Mouse (Mus musculus): ENCODE data around the gene Fam208b.
"Not testable (repeated sequence)": the region's sequence is repeated elsewhere in the genome, so short reads cannot be mapped to it uniquely, and the experiment has no call there.

Gene Fam208b

GRCm38 (mm10) chr13:3594311-3594710 lies 16.6 kb downstream of the Fam208b start:
- in situ Hi-C loops (cut with MboI; ENCODE audit: unreplicated experiment in 2 of 2), result no loop called here

GRCm38 (mm10) chr13:3590789-3591188 lies 20.1 kb downstream of the Fam208b start:
- in situ Hi-C loops (cut with MboI; ENCODE audit: unreplicated experiment in 2 of 2), result no loop called here

GRCm38 (mm10) chr13:3563953-3564352 lies 47.0 kb downstream of the Fam208b start:
- in situ Hi-C loops (cut with MboI; ENCODE audit: unreplicated experiment in 2 of 2), result loop anchor here in 1 of 2 experiments (10.0 kb wide), 1 partner anchor 159 kb away; no protein-coding TSS in a partner anchor

GRCm38 (mm10) chr13:3563130-3563529 lies 47.8 kb downstream of the Fam208b start:
- in situ Hi-C loops (cut with MboI; ENCODE audit: unreplicated experiment in 2 of 2), result loop anchor here in 1 of 2 experiments (10.0 kb wide), 1 partner anchor 158 kb away; no protein-coding TSS in a partner anchor

- in situ Hi-C loops (cut with MboI; ENCODE audit: unreplicated experiment in 2 of 2), result no loop called here
Observed at GRCm38 (mm10) chr13:3547856-3548255, 63.1 kb downstream of the Fam208b start.

GRCm38 (mm10) chr13:3547410-3547809 lies 63.5 kb downstream of the Fam208b start:
- in situ Hi-C loops (cut with MboI; ENCODE audit: unreplicated experiment in 2 of 2), result no loop called here

GRCm38 (mm10) chr13:3544925-3545324 lies 66.0 kb downstream of the Fam208b start:
- in situ Hi-C loops (cut with MboI; ENCODE audit: unreplicated experiment in 2 of 2), result no loop called here

- in situ Hi-C loops (cut with MboI; ENCODE audit: unreplicated experiment in 2 of 2), result no loop called here
Observed at GRCm38 (mm10) chr13:3544077-3544874, 66.6 kb downstream of the Fam208b start.

GRCm38 (mm10) chr13:3541159-3541782 lies 69.6 kb downstream of the Fam208b start:
- in situ Hi-C loops (cut with MboI; ENCODE audit: unreplicated experiment in 2 of 2), result no loop called here

GRCm38 (mm10) chr13:3540166-3540565 lies 70.7 kb downstream of the Fam208b start:
- in situ Hi-C loops (cut with MboI; ENCODE audit: unreplicated experiment in 2 of 2), result no loop called here

- in situ Hi-C loops (cut with MboI; ENCODE audit: unreplicated experiment in 2 of 2), result no loop called here
Observed at GRCm38 (mm10) chr13:3538969-3539562, 71.8 kb downstream of the Fam208b start.

GRCm38 (mm10) chr13:3538223-3538968 lies 72.5 kb downstream of the Fam208b start:
- in situ Hi-C loops (cut with MboI; ENCODE audit: unreplicated experiment in 2 of 2), result no loop called here

- in situ Hi-C loops (cut with MboI; ENCODE audit: unreplicated experiment in 2 of 2), result no loop called here
Observed at GRCm38 (mm10) chr13:3537594-3538222, 73.2 kb downstream of the Fam208b start, which contains the start of gene Gdi2. Gene Gdi2 (plus strand): TSS chr13:3538063.

- in situ Hi-C loops (cut with MboI; ENCODE audit: unreplicated experiment in 2 of 2), result no loop called here
Observed at GRCm38 (mm10) chr13:3534146-3534545, 76.8 kb downstream of the Fam208b start.

- in situ Hi-C loops (cut with MboI; ENCODE audit: unreplicated experiment in 2 of 2), result no loop called here
Observed at GRCm38 (mm10) chr13:3532451-3532850, 78.5 kb downstream of the Fam208b start.

- in situ Hi-C loops (cut with MboI; ENCODE audit: unreplicated experiment in 2 of 2), result no loop called here
Observed at GRCm38 (mm10) chr13:3531692-3532320, 79.1 kb downstream of the Fam208b start.

- in situ Hi-C loops (cut with MboI; ENCODE audit: unreplicated experiment in 2 of 2), result not testable (repeated sequence)
Observed at GRCm38 (mm10) chr13:3531176-3531575, 79.7 kb downstream of the Fam208b start.

GRCm38 (mm10) chr13:3530451-3530850 lies 80.5 kb downstream of the Fam208b start:
- in situ Hi-C loops (cut with MboI; ENCODE audit: unreplicated experiment in 2 of 2), result no loop called here

- in situ Hi-C loops (cut with MboI; ENCODE audit: unreplicated experiment in 2 of 2), result loop anchor here in 1 of 2 experiments (10.0 kb wide), 1 partner anchor 108 kb away; the partner anchor contains the start of gene Asb13
Observed at GRCm38 (mm10) chr13:3526328-3526727, 84.6 kb downstream of the Fam208b start.

Measured in v-Abl transformed pro-B cells (cell line).